Mouse (Mus musculus) MEL (cell line): ENCODE data around the gene F8.

Source experiments
- BHLHE40 ChIP-seq: IDR thresholded peaks from 2 replicates; pipeline ENCODE4 v1.6.1; 2012; ENCODE audit warnings: low read depth, mild to moderate bottlenecking, inconsistent platforms, low read length, improper control_type of control experiment, borderline replicate concordance
- CTCF ChIP-seq, 3 experiments: IDR thresholded peaks in 2 of 3; conservative IDR thresholded peaks in 1 of 3; 2 replicates each; pipeline ENCODE4 v1.5.1; 2011 to 2012; ENCODE audit warnings: low read length in 3 of 3, low read depth in 2 of 3, mild to moderate bottlenecking in 2 of 3, improper control_type of control experiment in 1 of 3, inconsistent platforms in 1 of 3, mixed read lengths in 1 of 3, moderate library complexity in 1 of 3; ENCODE audit not compliant: control insufficient read depth in 1 of 3, insufficient read depth in 1 of 3, poor library complexity in 1 of 3, severe bottlenecking in 1 of 3
- EP300 ChIP-seq, 2 experiments: IDR thresholded peaks; 2 replicates each; pipeline ENCODE4 v1.6.1; 2011; ENCODE audit warnings: improper control_type of control experiment in 2 of 2, low read length in 2 of 2, low read depth in 1 of 2, mild to moderate bottlenecking in 1 of 2
- HCFC1 ChIP-seq: IDR thresholded peaks from 2 replicates; pipeline ENCODE4 v1.6.1; 2012; ENCODE audit warnings: low read depth, mild to moderate bottlenecking, inconsistent platforms, low read length, improper control_type of control experiment, moderate library complexity
- MEF2A ChIP-seq: IDR thresholded peaks from 2 replicates; pipeline ENCODE4 v1.6.1; 2014; ENCODE audit warnings: low read depth, mild to moderate bottlenecking, inconsistent platforms, low read length, improper control_type of control experiment; ENCODE audit not compliant: poor library complexity, insufficient replicate concordance, severe bottlenecking; ENCODE audit errors: extremely low read depth
- POLR2A ChIP-seq, 2 experiments: IDR thresholded peaks; 2 replicates each; pipeline ENCODE4 v1.6.1; 2011 to 2012; ENCODE audit warnings: low read length in 2 of 2, mild to moderate bottlenecking in 2 of 2, control low read depth in 1 of 2, improper control_type of control experiment in 1 of 2, low read depth in 1 of 2, moderate library complexity in 1 of 2; ENCODE audit not compliant: control insufficient read depth in 1 of 2, insufficient read depth in 1 of 2, poor library complexity in 1 of 2

GRCm38 (mm10) chrX:75402668-75403067 lies 20.3 kb upstream of the F8 start:
- no peak for TF ChIP-seq CTCF (IDR thresholded peaks at IDR 0.05 in 2 of 3, conservative IDR thresholded peaks at IDR 0.05 in 1 of 3; ENCODE audit: control insufficient read depth in 1 of 3, insufficient read depth in 1 of 3, low read depth in 2 of 3, low read length in 3 of 3, poor library complexity in 1 of 3, severe bottlenecking in 1 of 3)
- TF ChIP-seq BHLHE40: no peak
- TF ChIP-seq EP300 (IDR thresholded peaks at IDR 0.05; ENCODE audit: low read depth in 1 of 2, low read length in 2 of 2): peak; percentile 72 to 78
- no peak for TF ChIP-seq POLR2A (IDR thresholded peaks at IDR 0.05; ENCODE audit: control insufficient read depth in 1 of 2, insufficient read depth in 1 of 2, low read depth in 1 of 2, low read length in 2 of 2, poor library complexity in 1 of 2)
- TF ChIP-seq HCFC1: no peak
- TF ChIP-seq MEF2A: no peak
